Mouse (Mus musculus) embryonic facial prominence, embryonic 15.5 days (tissue): ENCODE results near the gene Slfn9. TPM values are rescaled to one million over a fixed set of nuclear protein-coding genes. Genes with fewer than 3 reads are reported as not detected.
A peak's percentile ranks its signal among the peaks of the same experiment; 100 is the strongest.
"Not testable (repeated sequence)": the region's sequence is repeated elsewhere in the genome, so short reads cannot be mapped to it uniquely, and the experiment has no call there.

Experiments
- ATAC-seq: fragments of 200-750 bp; cut with Nextera tagmentation; 2 replicates; pipeline ENCODE4 v1.8.0; 2017; ENCODE audit warnings: low read depth, moderate TSS enrichment; ENCODE audit not compliant: insufficient number of reproducible peaks, low FRiP score, low TSS enrichment
- H3K27ac ChIP-seq: fragments of 300-500 bp; sonication (generic); replicated peaks from 2 replicates; pipeline ENCODE4 v1.5.1; 2015; ENCODE audit warnings: mild to moderate bottlenecking, inconsistent platforms
- H3K27me3 ChIP-seq: fragments of 300-500 bp; sonication (generic); 2 replicates; pipeline ENCODE4 v1.6.1; 2015; ENCODE audit warnings: inconsistent platforms
- H3K36me3 ChIP-seq: fragments of 300-500 bp; sonication (generic); 2 replicates; pipeline ENCODE4 v1.6.1; 2015; ENCODE audit warnings: mild to moderate bottlenecking, inconsistent platforms
- H3K4me1 ChIP-seq: fragments of 300-500 bp; sonication (generic); 2 replicates; pipeline ENCODE4 v1.6.1; 2015; ENCODE audit warnings: inconsistent platforms
- H3K4me2 ChIP-seq: fragments of 300-500 bp; sonication (generic); replicated peaks from 2 replicates; pipeline ENCODE4 v1.6.1; 2015; ENCODE audit warnings: mild to moderate bottlenecking, inconsistent platforms
- H3K4me3 ChIP-seq: fragments of 300-500 bp; sonication (generic); replicated peaks from 2 replicates; pipeline ENCODE4 v1.5.1; 2015; ENCODE audit warnings: mild to moderate bottlenecking, inconsistent platforms
- H3K9ac ChIP-seq: fragments of 300-500 bp; sonication (generic); 2 replicates; pipeline ENCODE4 v1.6.1; 2015; ENCODE audit warnings: inconsistent platforms
- H3K9me3 ChIP-seq: fragments of 300-500 bp; sonication (generic); replicated peaks from 2 replicates; pipeline ENCODE4 v1.6.1; 2016; ENCODE audit warnings: inconsistent platforms
- WGBS: fragments of 180-500 bp; shearing (Covaris S2); methylation state at CpG from one replicate; pipeline ENCODE4 v1.1.7; 2015; 5-methylcytosine and 5-hydroxymethylcytosine counted together
- polyA plus RNA-seq: library from polyadenylated mRNA; unstranded; fragments of >200 nt; fragmentation: Nextera tagmentation; extraction: Ambion mirVana; gene quantifications from 2 replicates; pipeline ENCODE4 v1.2.1, GENCODE M21; 2015

Slfn9 gene
- polyA plus RNA-seq, 1 experiment from 2014 or later = 14.9 TPM

GRCm38 (mm10) chr11:82990612-82991385, 831 bp downstream of the Slfn9 start:
- Histone ChIP-seq H3K27ac (peak overlapping the region; percentile 67; the same call in 1 of the 2 replicates), H3K9ac (peak overlapping the region; percentile 18; the same call in 1 of the 2 replicates), H3K4me2 (peak overlapping the region; percentile 64), H3K4me1 (peaks cover 11% of the 10 kb centered on the region), H3K4me3 (peak overlapping the region; percentile 47)
- 9% methylated on average over 19 of the region's 19 CpGs for WGBS
- not testable (repeated sequence) for H3K27me3 ChIP-seq, H3K9me3 ChIP-seq, H3K36me3 ChIP-seq
- ATAC-seq = peak; percentile 54; the same call in 1 of the 2 replicates

- no peaks in the 10 kb centered on the region for H3K27me3 ChIP-seq
- whole genome bisulfite sequencing = 26% methylated on average over 12 of the region's 12 CpGs
- no peak overlapping the region for H3K9ac ChIP-seq
- no peak for ATAC-seq
- H3K4me2 ChIP-seq = peak overlapping the region; percentile 64
- peak overlapping the region; percentile 47 for H3K4me3 ChIP-seq
- H3K36me3 ChIP-seq = peaks cover 11% of the 10 kb centered on the region; the same call in 1 of the 2 replicates
- no peak overlapping the region for H3K27ac ChIP-seq
- H3K4me1 ChIP-seq = peaks cover 11% of the 10 kb centered on the region
- no peaks in the 10 kb centered on the region for H3K9me3 ChIP-seq
Observed at GRCm38 (mm10) chr11:82989357-82989756, 2.3 kb downstream of the Slfn9 start.

GRCm38 (mm10) chr11:82987621-82988020, 4.0 kb downstream of the Slfn9 start:
- Histone ChIP-seq H3K27ac (no peak overlapping the region), H3K4me2 (no peak overlapping the region), H3K36me3 (peaks cover 18% of the 10 kb centered on the region; the same call in 1 of the 2 replicates), H3K27me3 (no peaks in the 10 kb centered on the region), H3K4me1 (peaks cover 11% of the 10 kb centered on the region), H3K4me3 (no peak overlapping the region), H3K9me3 (no peaks in the 10 kb centered on the region), H3K9ac (no peak overlapping the region)
- WGBS = 86% methylated on average over 6 of the region's 6 CpGs
- no peak for ATAC-seq

- Histone ChIP-seq H3K9me3 (no peaks in the 10 kb centered on the region), H3K4me3 (no peak overlapping the region), H3K27ac (no peak overlapping the region), H3K4me2 (no peak overlapping the region), H3K36me3 (peaks cover 32% of the 10 kb centered on the region), H3K4me1 (no peaks in the 10 kb centered on the region), H3K27me3 (no peaks in the 10 kb centered on the region), H3K9ac (no peak overlapping the region)
- WGBS = 80% methylated on average over 17 of the region's 17 CpGs
- ATAC-seq = no peak
Observed at GRCm38 (mm10) chr11:82983193-82983592, 8.4 kb downstream of the Slfn9 start.

GRCm38 (mm10) chr11:82982409-82982808, 9.2 kb downstream of the Slfn9 start:
- H3K9ac ChIP-seq, ATAC-seq, H3K4me2 ChIP-seq, H3K4me1 ChIP-seq, H3K4me3 ChIP-seq, H3K9me3 ChIP-seq, H3K27me3 ChIP-seq, H3K27ac ChIP-seq: not testable (repeated sequence)
- 85% methylated on average over 2 of the region's 2 CpGs for whole genome bisulfite sequencing
- H3K36me3 ChIP-seq = peaks cover 32% of the 10 kb centered on the region

- Histone ChIP-seq H3K4me1 (peaks cover 12% of the 10 kb centered on the region), H3K36me3 (no peaks in the 10 kb centered on the region), H3K9me3 (no peaks in the 10 kb centered on the region), H3K27me3 (no peaks in the 10 kb centered on the region), H3K4me2 (no peak overlapping the region), H3K27ac (no peak overlapping the region), H3K9ac (no peak overlapping the region), H3K4me3 (no peak overlapping the region)
- no peak for ATAC-seq
- WGBS = 22% methylated on average over 5 of the region's 5 CpGs
Observed at GRCm38 (mm10) chr11:82973916-82974315, 17.7 kb downstream of the Slfn9 start.

- no peak overlapping the region for H3K9ac ChIP-seq
- H3K27me3 ChIP-seq = no peaks in the 10 kb centered on the region
- peak overlapping the region; percentile 48 for H3K4me2 ChIP-seq
- H3K36me3 ChIP-seq = no peaks in the 10 kb centered on the region
- peak overlapping the region; percentile 27 for H3K4me3 ChIP-seq
- no peaks in the 10 kb centered on the region for H3K9me3 ChIP-seq
- no peak for ATAC-seq
- WGBS = 64% methylated on average over 11 of the region's 11 CpGs
- H3K4me1 ChIP-seq = peaks cover 12% of the 10 kb centered on the region
- 0 out of 2 replicates have a peak overlapping the region, but pooled peaks have one; percentile 71 for H3K27ac ChIP-seq
Observed at GRCm38 (mm10) chr11:82971590-82971974, 20.0 kb downstream of the Slfn9 start.

GRCm38 (mm10) chr11:82970712-82971589, 20.7 kb downstream of the Slfn9 start:
- Histone ChIP-seq H3K9ac (0 out of 2 replicates have a peak overlapping the region, but pooled peaks have one; percentile 12), H3K36me3 (no peaks in the 10 kb centered on the region), H3K4me1 (peaks cover 12% of the 10 kb centered on the region), H3K27ac (peak overlapping the region; percentile 71), H3K4me3 (peak overlapping the region; percentile 27), H3K27me3 (no peaks in the 10 kb centered on the region), H3K9me3 (no peaks in the 10 kb centered on the region), H3K4me2 (peak overlapping the region; percentile 48)
- 0 out of 2 replicates have a peak, but pooled peaks have one; percentile 51 for ATAC-seq
- WGBS = 7% methylated on average over 31 of the region's 31 CpGs

- ATAC-seq = no peak
- WGBS = 80% methylated on average over 8 of the region's 8 CpGs
- no peaks in the 10 kb centered on the region for H3K27me3 ChIP-seq
Observed at GRCm38 (mm10) chr11:82962215-82962614, 29.4 kb downstream of the Slfn9 start.

GRCm38 (mm10) chr11:82961743-82962142, 29.9 kb downstream of the Slfn9 start:
- no peak for ATAC-seq
- H3K9me3 ChIP-seq = no peaks in the 10 kb centered on the region
- WGBS = 48% methylated on average over 2 of the region's 2 CpGs

More at GRCm38 (mm10) chr11:82962215-82962614, 29.4 kb downstream of the Slfn9 start:
- Histone ChIP-seq H3K9me3 (no peaks in the 10 kb centered on the region), H3K4me1 (no peaks in the 10 kb centered on the region), H3K4me2 (no peak overlapping the region), H3K4me3 (no peak overlapping the region), H3K36me3 (no peaks in the 10 kb centered on the region), H3K27ac (no peak overlapping the region), H3K9ac (no peak overlapping the region)

GRCm38 (mm10) chr11:82959613-82960012, 32.0 kb downstream of the Slfn9 start:
- Histone ChIP-seq H3K27me3 (peaks cover 4% of the 10 kb centered on the region; the same call in 1 of the 2 replicates), H3K27ac (no peak overlapping the region), H3K4me1 (no peaks in the 10 kb centered on the region), H3K4me3 (no peak overlapping the region), H3K9me3 (no peaks in the 10 kb centered on the region), H3K9ac (no peak overlapping the region), H3K4me2 (no peak overlapping the region), H3K36me3 (no peaks in the 10 kb centered on the region)
- no peak for ATAC-seq
- WGBS = 15% methylated on average over 4 of the region's 4 CpGs

More at GRCm38 (mm10) chr11:82961743-82962142, 29.9 kb downstream of the Slfn9 start:
- Histone ChIP-seq H3K27ac (no peak overlapping the region), H3K27me3 (no peaks in the 10 kb centered on the region), H3K4me2 (no peak overlapping the region), H3K9ac (no peak overlapping the region), H3K4me3 (no peak overlapping the region), H3K4me1 (no peaks in the 10 kb centered on the region), H3K36me3 (no peaks in the 10 kb centered on the region)
